Mouse (Mus musculus): Measurements from ENCODE around the gene Dcun1d4. TPM values are rescaled to one million over a fixed set of nuclear protein-coding genes. Genes with fewer than 3 reads are reported as not detected.

Gene Dcun1d4
- polyA plus RNA-seq, 1 experiment from 2014 or later = 42.2 TPM

DNA sequence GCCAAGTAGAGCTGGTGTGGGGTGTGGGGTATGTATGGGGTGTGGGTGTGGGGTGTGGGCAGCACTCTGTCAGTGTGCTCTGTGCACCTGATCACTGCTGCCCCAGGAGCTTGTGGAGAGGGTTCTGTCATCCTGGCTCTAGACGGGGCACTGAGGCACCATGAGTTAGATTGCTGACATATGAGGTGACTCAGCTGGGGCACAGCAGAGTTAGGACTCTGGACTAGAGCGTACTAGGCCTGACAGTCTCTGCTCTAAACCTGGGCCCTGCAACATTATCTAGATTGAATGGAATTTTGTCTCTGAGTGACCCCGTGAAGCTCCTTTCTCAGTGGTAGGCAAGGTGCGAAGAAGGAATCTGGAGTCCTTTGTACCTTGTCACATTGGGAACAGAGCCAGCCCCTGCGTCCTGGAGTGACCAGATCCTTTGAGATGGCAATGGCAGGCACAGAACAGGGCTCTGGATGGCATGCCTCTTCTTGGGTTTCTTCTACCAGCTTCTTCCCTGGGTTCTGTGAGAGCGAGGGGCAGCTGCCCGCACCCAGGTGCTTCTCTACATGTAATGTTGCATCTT, 20.2 kb downstream of the Dcun1d4 start:
- WGBS = 90% methylated on average over 7 of the region's 7 CpGs
- Histone ChIP-seq H3K9me3 (no peaks in the 10 kb centered on the region), H3K27ac (no peak overlapping the region), H3K4me1 (replicated peaks) (peaks cover 24% of the 10 kb centered on the region), H3K9ac (replicated peaks) (no peak overlapping the region), H3K27me3 (no peaks in the 10 kb centered on the region), H3K36me3 (peaks cover 4% of the 10 kb centered on the region; the same call in 1 of the 2 replicates), H3K4me3 (replicated peaks) (no peak overlapping the region), H3K4me2 (no peak overlapping the region)
- ATAC-seq (ENCODE audit: insufficient number of reproducible peaks, insufficient read depth, low FRiP score, low TSS enrichment, low read depth) = no peak

DNA sequence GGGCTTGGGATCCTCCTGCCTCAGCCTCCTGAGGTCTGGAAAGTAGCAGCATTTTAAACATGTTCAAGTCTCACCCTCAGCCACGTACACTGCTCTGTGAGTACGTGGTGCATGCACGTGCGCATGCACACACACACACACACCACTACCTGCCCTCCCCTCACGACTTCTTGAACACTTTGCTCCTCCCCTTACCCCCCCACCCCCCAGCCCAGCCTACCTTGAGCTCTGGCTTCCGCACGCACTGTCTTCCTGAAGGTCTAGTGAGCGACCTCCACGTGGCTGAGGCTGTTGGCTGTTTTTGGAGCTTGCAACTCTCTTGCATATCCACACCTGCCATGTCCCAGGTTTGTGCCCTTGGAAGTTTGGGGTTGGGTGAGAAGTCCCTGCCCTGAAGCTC, 21.6 kb downstream of the Dcun1d4 start:
- H3K9me3 ChIP-seq = no peaks in the 10 kb centered on the region
- ATAC-seq (ENCODE audit: insufficient number of reproducible peaks, insufficient read depth, low FRiP score, low TSS enrichment, low read depth) = no peak
- peaks cover 24% of the 10 kb centered on the region for H3K4me1 ChIP-seq (replicated peaks)
- no peak overlapping the region for H3K4me3 ChIP-seq (replicated peaks)
- H3K36me3 ChIP-seq = peaks cover 4% of the 10 kb centered on the region; the same call in 1 of the 2 replicates
- H3K4me2 ChIP-seq = peak overlapping the region; percentile 6; the same call in 1 of the 2 replicates
- H3K9ac ChIP-seq (replicated peaks) = no peak overlapping the region
- 86% methylated on average over 9 of the region's 9 CpGs for WGBS
- no peak overlapping the region for H3K27ac ChIP-seq
- H3K27me3 ChIP-seq = no peaks in the 10 kb centered on the region

DNA sequence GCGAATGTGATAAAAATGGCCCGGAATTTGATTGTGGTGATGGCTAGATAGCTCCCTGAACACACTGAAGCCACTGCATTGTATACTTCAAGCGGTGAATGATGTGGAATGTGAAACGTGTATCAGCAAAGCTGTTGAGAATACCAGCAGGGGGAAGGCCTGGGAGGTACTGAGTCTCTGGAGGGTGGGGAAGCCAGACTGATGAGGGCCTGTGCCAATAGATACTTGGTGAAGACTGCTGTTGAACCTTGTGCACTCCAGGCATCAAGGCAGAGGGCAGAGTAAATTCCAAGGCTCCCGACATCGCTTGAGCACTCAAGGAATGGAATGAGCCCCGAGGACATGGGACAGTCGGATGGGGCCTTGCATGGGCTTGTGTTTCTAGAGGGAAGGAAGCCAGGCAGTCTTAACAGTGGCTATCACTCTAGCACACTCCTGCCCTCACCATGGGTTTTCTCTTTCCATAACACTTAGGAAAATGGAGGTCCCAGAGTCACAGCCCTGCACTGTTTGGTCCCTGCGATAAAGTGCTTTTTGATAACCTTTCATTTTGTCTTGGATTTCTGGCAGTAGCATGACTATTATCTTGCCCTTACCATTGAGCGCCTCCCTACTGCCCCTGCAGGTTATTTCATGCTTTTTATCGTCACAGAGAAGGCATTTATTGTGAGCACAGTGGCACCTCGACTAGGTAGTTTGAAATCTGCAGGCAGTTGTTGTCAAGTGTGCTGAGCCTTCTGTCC, 22.4 kb downstream of the Dcun1d4 start:
- 80% methylated on average over 12 of the region's 12 CpGs for WGBS
- Histone ChIP-seq H3K9ac (replicated peaks) (no peak overlapping the region), H3K27me3 (no peaks in the 10 kb centered on the region), H3K4me2 (no peak overlapping the region), H3K4me1 (replicated peaks) (peaks cover 18% of the 10 kb centered on the region), H3K36me3 (peaks cover 4% of the 10 kb centered on the region; the same call in 1 of the 2 replicates), H3K4me3 (replicated peaks) (no peak overlapping the region), H3K27ac (no peak overlapping the region), H3K9me3 (no peaks in the 10 kb centered on the region)
- ATAC-seq (ENCODE audit: insufficient number of reproducible peaks, insufficient read depth, low FRiP score, low TSS enrichment, low read depth) = no peak

DNA sequence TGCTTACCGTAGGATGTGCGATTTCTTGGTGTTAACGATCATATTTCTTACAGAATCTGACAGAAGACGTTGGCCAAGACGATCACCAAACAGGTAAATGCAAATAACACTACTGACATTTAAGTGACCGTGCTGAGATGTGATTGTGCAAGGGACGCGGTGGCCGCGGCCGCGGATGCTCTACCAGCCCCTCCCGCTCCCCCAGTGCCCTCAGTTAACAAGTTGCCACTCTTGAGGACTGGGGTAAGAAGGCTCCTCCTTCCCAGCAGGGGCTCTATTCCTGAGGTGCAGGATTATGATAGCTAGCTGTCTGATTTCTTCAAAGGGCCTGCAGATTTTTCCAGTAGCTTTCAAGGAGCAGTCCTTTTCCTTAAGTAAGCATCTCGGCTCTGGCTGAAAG, 30.3 kb downstream of the Dcun1d4 start:
- no peak for ATAC-seq (ENCODE audit: insufficient number of reproducible peaks, insufficient read depth, low FRiP score, low TSS enrichment, low read depth)
- no peaks in the 10 kb centered on the region for H3K9me3 ChIP-seq
- peaks cover 6% of the 10 kb centered on the region; the same call in 1 of the 2 replicates for H3K4me1 ChIP-seq (replicated peaks)
- H3K4me2 ChIP-seq = no peak overlapping the region
- H3K4me3 ChIP-seq (replicated peaks) = no peak overlapping the region
- H3K27ac ChIP-seq = no peak overlapping the region
- no peak overlapping the region for H3K9ac ChIP-seq (replicated peaks)
- WGBS = 93% methylated on average over 14 of the region's 14 CpGs
- no peaks in the 10 kb centered on the region for H3K27me3 ChIP-seq
- peaks cover 41% of the 10 kb centered on the region for H3K36me3 ChIP-seq

DNA sequence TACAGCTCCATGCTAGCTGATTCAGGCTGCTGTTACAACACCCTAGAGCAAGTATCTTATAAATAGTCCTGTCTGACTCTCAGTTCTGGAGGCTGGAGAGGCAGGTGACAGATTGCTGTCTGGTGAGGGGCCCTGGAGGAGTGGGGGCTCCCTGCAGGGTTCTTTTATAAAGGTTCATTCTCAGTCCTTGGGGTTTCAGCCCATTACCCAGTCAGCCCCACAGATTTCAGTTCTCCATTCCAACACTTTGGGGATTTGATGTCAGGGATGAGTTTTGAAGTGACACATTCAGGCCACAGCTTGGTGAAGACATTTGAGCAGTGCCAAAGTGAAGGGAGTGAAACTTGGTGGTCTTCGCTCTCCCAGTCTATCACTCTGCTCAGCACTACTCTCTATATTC, 31.4 kb downstream of the Dcun1d4 start:
- 0 out of 2 replicates have a peak, but pooled peaks cover 6% of the 10 kb centered on the region for H3K4me1 ChIP-seq (replicated peaks)
- 91% methylated on average over 1 of the region's 1 CpGs for WGBS
- no peak overlapping the region for H3K27ac ChIP-seq
- no peak overlapping the region for H3K9ac ChIP-seq (replicated peaks)
- no peaks in the 10 kb centered on the region for H3K27me3 ChIP-seq
- ATAC-seq (ENCODE audit: insufficient number of reproducible peaks, insufficient read depth, low FRiP score, low TSS enrichment, low read depth) = no peak
- no peak overlapping the region for H3K4me2 ChIP-seq
- no peaks in the 10 kb centered on the region for H3K9me3 ChIP-seq
- peaks cover 48% of the 10 kb centered on the region for H3K36me3 ChIP-seq
- H3K4me3 ChIP-seq (replicated peaks) = no peak overlapping the region

DNA sequence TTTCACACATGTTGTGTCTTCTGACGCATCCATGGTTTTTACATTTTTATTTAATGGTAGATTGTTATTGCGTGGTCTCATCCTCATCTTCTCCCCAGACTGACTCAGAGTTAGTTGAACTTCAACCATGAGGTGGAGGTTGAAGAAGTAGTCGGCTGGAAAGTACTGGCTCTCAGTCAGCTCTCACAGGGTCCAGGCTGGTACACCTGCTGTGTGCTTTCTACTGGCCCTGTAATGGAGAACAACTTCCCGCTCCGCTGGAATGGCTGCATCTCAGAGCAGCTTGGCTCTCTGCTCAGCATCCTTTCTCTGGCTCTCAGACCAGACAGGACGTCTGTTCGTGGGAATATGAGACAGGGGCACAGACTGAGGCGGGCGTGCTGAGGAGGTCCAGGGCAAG, 31.9 kb downstream of the Dcun1d4 start:
- Histone ChIP-seq H3K4me1 (replicated peaks) (0 out of 2 replicates have a peak, but pooled peaks cover 6% of the 10 kb centered on the region), H3K4me3 (replicated peaks) (no peak overlapping the region), H3K27me3 (no peaks in the 10 kb centered on the region), H3K4me2 (no peak overlapping the region), H3K36me3 (peaks cover 51% of the 10 kb centered on the region), H3K27ac (no peak overlapping the region), H3K9ac (replicated peaks) (no peak overlapping the region), H3K9me3 (no peaks in the 10 kb centered on the region)
- 87% methylated on average over 9 of the region's 9 CpGs for WGBS
- ATAC-seq (ENCODE audit: insufficient number of reproducible peaks, insufficient read depth, low FRiP score, low TSS enrichment, low read depth) = no peak

DNA sequence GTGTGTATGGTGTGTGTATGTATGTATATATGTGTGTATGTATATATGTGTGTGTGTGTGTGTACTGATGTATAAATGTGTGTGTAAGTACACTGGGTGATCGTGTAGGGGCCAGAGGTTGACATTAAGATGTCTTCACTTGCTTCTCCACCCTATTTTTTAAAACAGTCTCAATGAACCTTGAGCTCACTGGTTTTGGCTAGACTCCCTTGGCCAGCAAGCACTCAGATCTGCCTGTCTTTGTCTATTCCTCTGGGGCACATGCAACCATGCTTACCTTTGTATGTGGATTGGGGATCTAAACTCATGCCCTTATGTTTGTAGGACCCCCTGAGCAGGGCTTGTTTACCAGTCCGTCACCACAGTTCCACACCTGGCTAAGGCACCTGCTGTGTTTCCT, 33.4 kb downstream of the Dcun1d4 start:
- Histone ChIP-seq H3K27ac (no peak overlapping the region), H3K9ac (replicated peaks) (no peak overlapping the region), H3K27me3 (no peaks in the 10 kb centered on the region), H3K4me1 (replicated peaks) (0 out of 2 replicates have a peak, but pooled peaks cover 3% of the 10 kb centered on the region), H3K4me2 (no peak overlapping the region), H3K4me3 (replicated peaks) (no peak overlapping the region), H3K9me3 (no peaks in the 10 kb centered on the region), H3K36me3 (peaks cover 65% of the 10 kb centered on the region)
- WGBS = 95% methylated on average over 2 of the region's 2 CpGs
- ATAC-seq (ENCODE audit: insufficient number of reproducible peaks, insufficient read depth, low FRiP score, low TSS enrichment, low read depth) = no peak

DNA sequence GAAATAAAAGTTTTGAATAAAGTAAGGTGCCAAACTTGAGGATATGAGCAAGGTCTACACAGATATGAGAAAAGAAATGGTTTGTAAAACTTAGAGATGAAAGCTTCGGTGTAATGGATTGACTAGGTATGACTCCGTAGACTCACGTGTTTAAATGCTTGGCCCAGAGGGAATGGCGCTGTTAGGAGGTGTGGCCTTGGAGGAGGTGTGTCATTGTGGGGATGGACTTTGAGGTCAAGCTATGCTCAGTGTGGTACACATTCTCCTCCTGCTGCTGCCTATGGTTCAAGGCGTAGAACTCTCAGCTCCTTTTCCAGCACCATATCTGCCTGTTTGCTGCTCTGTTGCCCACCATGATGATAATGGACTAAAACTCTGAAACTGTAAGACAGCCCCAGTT, 36.5 kb downstream of the Dcun1d4 start:
- Histone ChIP-seq H3K27ac (no peak overlapping the region), H3K4me3 (replicated peaks) (no peak overlapping the region), H3K9me3 (no peaks in the 10 kb centered on the region), H3K4me2 (no peak overlapping the region), H3K36me3 (peaks cover 75% of the 10 kb centered on the region), H3K27me3 (no peaks in the 10 kb centered on the region), H3K9ac (replicated peaks) (no peak overlapping the region), H3K4me1 (replicated peaks) (no peaks in the 10 kb centered on the region)
- no peak for ATAC-seq (ENCODE audit: insufficient number of reproducible peaks, insufficient read depth, low FRiP score, low TSS enrichment, low read depth)
- 94% methylated on average over 5 of the region's 5 CpGs for WGBS

DNA sequence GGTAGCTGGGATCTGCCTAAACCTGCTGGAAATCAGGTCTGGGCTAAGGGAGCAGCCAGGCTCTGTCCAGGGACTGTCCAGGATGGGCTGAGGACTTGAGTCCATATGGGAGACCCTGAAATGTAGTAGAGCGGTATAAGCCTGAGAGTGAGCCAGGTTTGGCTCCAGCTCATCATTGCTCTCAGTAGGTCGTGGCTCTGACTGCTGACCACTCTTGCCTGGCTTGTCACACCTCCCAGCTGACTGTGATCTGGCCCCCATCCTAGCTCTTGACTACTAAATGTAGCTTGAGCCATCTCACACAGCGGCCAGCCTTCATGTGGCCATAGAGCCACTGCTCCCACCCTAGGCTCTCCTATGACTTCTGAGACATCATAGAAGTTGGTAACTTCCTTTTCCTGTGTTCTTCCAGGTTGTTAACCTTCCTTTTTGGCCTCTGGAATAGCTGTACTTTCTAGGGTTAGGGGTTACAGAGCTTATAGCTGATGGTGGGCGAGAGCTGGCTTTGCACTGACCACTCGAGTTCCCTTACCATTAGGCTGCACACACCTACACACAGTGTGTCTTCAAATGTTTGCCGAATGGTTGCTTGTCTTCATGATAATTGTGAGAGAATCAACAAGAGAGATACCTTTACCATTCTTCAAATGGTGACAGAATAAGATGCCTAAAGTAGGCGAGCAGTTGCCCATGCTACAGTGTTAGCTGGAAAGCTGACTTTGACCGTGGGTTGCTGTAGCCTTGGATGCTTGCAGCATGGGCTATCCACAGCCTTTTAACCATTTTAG, 37.8 kb downstream of the Dcun1d4 start:
- Histone ChIP-seq H3K27me3 (no peaks in the 10 kb centered on the region), H3K9me3 (no peaks in the 10 kb centered on the region), H3K4me2 (no peak overlapping the region), H3K36me3 (peaks cover 79% of the 10 kb centered on the region), H3K9ac (replicated peaks) (no peak overlapping the region), H3K4me3 (replicated peaks) (no peak overlapping the region), H3K27ac (no peak overlapping the region), H3K4me1 (replicated peaks) (no peaks in the 10 kb centered on the region)
- ATAC-seq (ENCODE audit: insufficient number of reproducible peaks, insufficient read depth, low FRiP score, low TSS enrichment, low read depth) = no peak
- 94% methylated on average over 8 of the region's 8 CpGs for WGBS

DNA sequence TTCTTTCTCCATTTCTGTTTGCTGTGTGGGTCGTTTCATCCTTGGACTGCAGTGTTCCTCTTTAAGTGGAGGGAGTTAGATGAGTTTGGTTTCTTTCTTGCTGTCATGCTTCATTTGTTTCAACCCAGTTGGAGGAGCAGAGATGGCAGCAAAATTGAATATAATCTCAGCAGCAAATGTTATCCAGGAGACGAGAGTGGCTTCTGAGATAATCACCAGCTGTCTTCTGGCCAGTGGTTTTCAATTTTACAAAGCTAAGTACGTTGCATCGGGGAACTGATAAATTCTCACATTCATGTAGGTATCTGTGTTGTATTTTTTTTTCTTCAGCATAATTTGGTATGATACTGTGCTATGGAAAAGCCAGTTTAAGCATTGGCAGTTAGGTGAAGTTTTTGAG, 40.0 kb downstream of the Dcun1d4 start:
- Histone ChIP-seq H3K27ac (no peak overlapping the region), H3K9me3 (no peaks in the 10 kb centered on the region), H3K4me3 (replicated peaks) (no peak overlapping the region), H3K4me1 (replicated peaks) (no peaks in the 10 kb centered on the region), H3K4me2 (no peak overlapping the region), H3K27me3 (no peaks in the 10 kb centered on the region), H3K36me3 (peaks cover 83% of the 10 kb centered on the region), H3K9ac (replicated peaks) (no peak overlapping the region)
- ATAC-seq (ENCODE audit: insufficient number of reproducible peaks, insufficient read depth, low FRiP score, low TSS enrichment, low read depth) = no peak
- 91% methylated on average over 4 of the region's 4 CpGs for WGBS

DNA sequence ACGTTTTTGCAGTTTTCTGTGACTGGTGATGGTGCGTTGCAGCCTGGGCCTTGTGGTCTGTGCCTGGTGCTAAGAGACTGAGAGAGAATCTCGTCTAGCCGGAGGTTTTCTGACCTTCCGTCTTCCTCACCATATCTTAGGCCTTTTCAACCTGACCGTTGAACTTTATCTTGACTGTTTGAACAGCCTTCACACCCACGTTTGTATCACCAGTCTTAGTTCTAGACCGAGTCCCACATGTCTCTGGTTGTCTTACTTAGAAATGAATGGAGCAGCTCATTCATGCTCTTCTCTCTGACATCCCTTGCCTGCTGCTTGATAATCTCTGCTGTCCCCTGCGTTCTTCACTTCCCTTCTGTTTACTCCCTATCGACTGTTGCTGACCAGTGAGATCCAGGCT, 42.4 kb downstream of the Dcun1d4 start:
- Histone ChIP-seq H3K4me2 (no peak overlapping the region), H3K27me3 (no peaks in the 10 kb centered on the region), H3K4me3 (replicated peaks) (no peak overlapping the region), H3K9me3 (no peaks in the 10 kb centered on the region), H3K9ac (replicated peaks) (no peak overlapping the region), H3K27ac (no peak overlapping the region), H3K36me3 (peaks cover 77% of the 10 kb centered on the region), H3K4me1 (replicated peaks) (no peaks in the 10 kb centered on the region)
- 90% methylated on average over 10 of the region's 10 CpGs for WGBS
- no peak for ATAC-seq (ENCODE audit: insufficient number of reproducible peaks, insufficient read depth, low FRiP score, low TSS enrichment, low read depth)

Measured in limb, embryonic 12.5 days (tissue).